Mouse (Mus musculus): ENCODE results near the gene Tbc1d23.

- TF ChIP-seq CTCF (IDR thresholded peaks at IDR 0.05; ENCODE audit: low read depth, low read length) (no peak), POLR2A (IDR thresholded peaks at IDR 0.05; ENCODE audit: borderline replicate concordance, low read depth, low read length) (no peak)
Observed at GRCm38 (mm10) chr16:57189493-57189892, 41.8 kb downstream of the Tbc1d23 start.
